ENCODE assay signal across 8 mouse cellular contexts in the genomic region with DNA sequence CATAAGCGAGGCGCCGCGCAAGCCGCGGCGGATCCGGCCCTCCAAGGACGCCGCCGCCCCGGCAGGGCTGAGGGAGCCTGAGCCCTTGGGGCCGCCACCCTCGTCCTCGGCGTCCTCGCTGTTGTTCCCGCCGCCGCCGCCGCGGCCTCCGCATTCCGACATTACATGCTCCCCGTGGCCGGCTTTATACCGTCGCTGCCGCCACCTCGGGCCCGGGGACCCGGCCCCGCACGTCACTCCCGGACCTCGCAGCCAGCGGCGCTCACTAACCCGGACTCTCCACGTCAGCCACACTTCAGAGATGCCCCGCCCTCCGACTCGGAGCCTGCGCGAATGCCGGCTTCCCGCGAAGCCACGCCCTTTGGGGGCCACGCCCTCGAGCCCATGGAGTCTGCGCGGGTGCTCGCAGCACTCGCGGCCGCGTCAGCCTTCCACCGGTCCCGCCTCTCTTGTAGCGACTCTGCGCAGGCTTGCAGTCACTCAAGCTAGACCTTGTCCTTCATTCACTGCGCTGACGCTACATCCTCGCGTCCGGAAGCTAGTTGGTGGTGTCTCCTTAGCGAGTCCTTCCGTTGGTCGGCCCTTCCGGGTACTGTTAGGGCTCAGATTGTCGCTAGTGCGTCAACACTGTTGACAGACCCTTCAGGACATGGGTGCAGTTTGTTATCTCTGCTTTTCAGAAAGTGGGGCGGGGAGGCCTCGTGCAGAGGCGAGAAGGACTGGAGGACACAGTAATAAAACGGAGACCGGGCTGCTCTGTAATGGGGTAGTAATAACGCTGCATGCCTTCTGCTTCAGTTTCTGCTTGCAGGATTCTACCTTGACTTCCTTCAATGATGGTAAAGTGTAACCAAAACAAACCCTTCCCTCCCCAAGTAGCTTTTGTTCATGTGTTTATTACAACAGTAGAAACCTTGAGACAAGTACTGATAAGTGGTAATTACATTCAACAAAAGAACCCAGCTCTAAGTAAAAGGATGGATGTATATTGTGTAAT. TPM values are rescaled to one million over a fixed set of nuclear protein-coding genes. Genes with fewer than 3 reads are reported as not detected.
DNase-seq lines count a peak whose midpoint lies in the region; ATAC-seq and TF ChIP-seq lines count a peak whose summit lies in the region.

Gene Txndc11, minus strand, starts transcription at position 303 of the 997 bp plus-strand sequence.

- peak within 1 kb of the TSS; percentile 98 for H3K27ac ChIP-seq in gastrocnemius, adult 2 months
- peak within 1 kb of the TSS; percentile 89 for H3K27ac ChIP-seq in hindbrain, postnatal 0 days
- peak within 1 kb of the TSS; percentile 92 for H3K27ac ChIP-seq in left cerebral cortex, adult 2 months

- ATAC-seq in common myeloid progenitor, adult 5-6 weeks (replicated peaks; ENCODE audit: low read depth, poor library complexity, severe bottlenecking): peak; percentile 93
- ATAC-seq in hindbrain, postnatal 0 days: peak; percentile 100
- peak; percentile 93 for ATAC-seq in megakaryocyte, adult 5-6 weeks (ENCODE audit: poor library complexity, severe bottlenecking)

- peaks cover 15% of the 10 kb centered on the region for H3K4me1 ChIP-seq in hindbrain, postnatal 0 days (ENCODE audit: insufficient read depth, low read length)

- intact Hi-C loops in gastrocnemius, adult 2 months (cut with DNase I): no loop called here
- intact Hi-C loops in left cerebral cortex, adult 2 months (cut with DNase I): no loop called here

- H3K9ac ChIP-seq in hindbrain, postnatal 0 days (replicated peaks; ENCODE audit: low read length): peak within 1 kb of the TSS; percentile 97

- under 1% methylated on average over 72 of the region's 80 CpGs for WGBS in hindbrain, postnatal 0 days

- peak within 1 kb of the TSS; percentile 81 for H3K4me2 ChIP-seq in hindbrain, postnatal 0 days (ENCODE audit: low read depth, low read length)

- no peaks in the 10 kb centered on the region for H3K27me3 ChIP-seq in hindbrain, postnatal 0 days (ENCODE audit: insufficient read depth, low read length)

- TF ChIP-seq CTCF in gastrocnemius, adult 2 months (IDR thresholded peaks at IDR 0.05): peak; percentile 4; the same call in 1 of the 2 replicates
- 0 out of 2 replicates have a peak, but pooled peaks have one; percentile 4 for TF ChIP-seq CTCF in hindbrain, postnatal 0 days (IDR thresholded peaks at IDR 0.05; ENCODE audit: low read depth)
- TF ChIP-seq CTCF in left cerebral cortex, adult 2 months (IDR thresholded peaks at IDR 0.05): no peak; the same call in none of the 2 replicates

- peaks cover 14% of the 10 kb centered on the region for H3K36me3 ChIP-seq in hindbrain, postnatal 0 days (ENCODE audit: insufficient read depth, low read length)

- no peaks in the 10 kb centered on the region for H3K9me3 ChIP-seq in hindbrain, postnatal 0 days (ENCODE audit: low read length)

- H3K4me3 ChIP-seq in gastrocnemius, adult 2 months: peak within 1 kb of the TSS; percentile 85
- peak within 1 kb of the TSS; percentile 99 for H3K4me3 ChIP-seq in hindbrain, postnatal 0 days (ENCODE audit: low read length)
- peak within 1 kb of the TSS; percentile 74 for H3K4me3 ChIP-seq in left cerebral cortex, adult 2 months

- DNase-seq in ZHBTc4 (ENCODE audit: low read depth, low spot score): peak; percentile 99
- DNase-seq in gastrocnemius, adult 2 months: peak; percentile 100
- peak; percentile 100 for DNase-seq in hindbrain, postnatal 0 days (ENCODE audit: low spot score)
- DNase-seq in left cerebral cortex, adult 2 months (ENCODE audit: extremely low spot score in 1 of 2, low spot score in 2 of 2): peak; percentile 99 to 100
- peak; percentile 99 for DNase-seq in right cerebral cortex, adult 2 months (ENCODE audit: low spot score in 2 of 2)
- DNase-seq in urinary bladder, postnatal 14 days (ENCODE audit: low spot score): peak; percentile 100

RNA-seq across cellular contexts. Expression of gene Txndc11, which starts in this region (rescaled TPM):
- total RNA-seq in common myeloid progenitor, adult 5-6 weeks (2017): 16.2 and 29.3 TPM in 2 replicates
- 1 to 10 TPM; 8.1 to 8.3 TPM for total RNA-seq in gastrocnemius, adult 2 months (2021)
- 43.7 and 44.1 TPM in 2 replicates for total RNA-seq in hindbrain, postnatal 0 days (2014; rRNA removed)
- 25.2 and 29.0 TPM in 2 replicates for polyA plus RNA-seq in hindbrain, postnatal 0 days (2015; fragmentation: Nextera tagmentation; extraction: Ambion mirVana)
- total RNA-seq in left cerebral cortex, adult 2 months (2021): 10 to 100 TPM; 35.2 to 37.7 TPM
- total RNA-seq in megakaryocyte, adult 5-6 weeks (2015): 29.0 and 30.3 TPM in 2 replicates
- 19.3 and 22.9 TPM in 2 replicates for total RNA-seq in megakaryocyte, adult 5-6 weeks (2017)

Comparison
In these comparisons a context has a peak if more than half of its experiments do, and no peak if none do; other contexts are left out.
1. Peak in every context shown above with its lines: DNase-seq, ATAC-seq, H3K4me3 ChIP-seq and H3K27ac ChIP-seq.